Mouse (Mus musculus) lung, postnatal 25 days (tissue): ENCODE measurements around the gene Kdelr2.
A peak's percentile ranks its signal among the peaks of the same experiment; 100 is the strongest.
"Not testable (repeated sequence)": the region's sequence is repeated elsewhere in the genome, so short reads cannot be mapped to it uniquely, and the experiment has no call there.

Experiments
- DNase-seq: peaks from one replicate; pipeline ENCODE4 v3.0.0; 2022; ENCODE audit warnings: low spot score

Kdelr2 gene

GRCm38 (mm10) chr5:143403221-143404147, at the start of gene Kdelr2:
Kdelr2 (plus strand) TSS chr5:143403838.
- peak; percentile 91 for DNase-seq

DNA sequence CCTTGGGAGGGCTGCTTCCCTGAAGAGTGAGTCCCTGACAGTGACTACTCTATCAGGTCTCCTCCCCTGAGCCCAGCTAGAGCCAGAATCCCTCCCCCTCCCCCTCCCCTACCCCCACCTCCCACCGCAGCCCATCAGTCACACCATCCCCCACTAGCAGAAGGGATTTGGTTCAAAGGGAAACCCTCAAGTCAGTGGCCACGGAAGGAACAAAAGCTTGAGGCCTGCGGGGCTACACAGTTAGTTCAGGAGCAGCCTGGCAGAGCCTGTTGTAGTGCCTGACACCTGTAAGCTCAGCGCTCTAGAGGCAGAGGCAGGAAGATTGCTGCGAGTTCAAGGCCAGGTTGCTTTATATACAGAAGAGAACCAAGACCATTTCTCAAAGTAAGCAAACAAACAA, 47.6 kb upstream of the Kdelr2 start:
- no peak for DNase-seq

GRCm38 (mm10) chr5:143356686-143357388, 46.8 kb upstream of the Kdelr2 start, which contains the start of gene Grid2ip:
Grid2ip (plus strand) TSS chr5:143357338.
- DNase-seq: no peak

DNA sequence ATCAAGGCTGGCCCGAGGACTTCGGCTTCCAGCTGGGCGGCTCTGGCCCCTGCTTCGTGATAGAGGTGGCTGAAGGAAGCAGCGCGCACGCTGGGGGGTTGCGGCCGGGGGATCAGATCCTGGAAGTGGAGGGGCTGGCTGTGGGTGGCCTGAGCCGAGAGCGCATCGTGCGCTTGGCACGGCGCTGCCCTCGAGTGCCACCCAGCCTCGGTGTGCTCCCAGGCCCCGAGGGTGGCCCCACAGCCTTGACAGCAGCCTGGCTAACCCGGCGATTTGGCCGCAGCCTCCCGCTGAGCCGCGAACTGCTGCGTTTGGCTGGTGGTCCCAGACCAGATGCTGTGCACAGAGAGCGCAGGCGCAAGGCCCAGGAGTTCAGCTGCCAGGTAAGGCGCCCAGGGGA, 46.1 kb upstream of the Kdelr2 start:
- no peak for DNase-seq

GRCm38 (mm10) chr5:143359263-143359662, 44.4 kb upstream of the Kdelr2 start:
- no peak for DNase-seq

GRCm38 (mm10) chr5:143360000-143360399, 43.6 kb upstream of the Kdelr2 start:
- no peak for DNase-seq

GRCm38 (mm10) chr5:143361428-143361827, 42.2 kb upstream of the Kdelr2 start:
- DNase-seq: no peak

- no peak for DNase-seq
Observed at GRCm38 (mm10) chr5:143363678-143364615, 39.7 kb upstream of the Kdelr2 start.

- no peak for DNase-seq
Observed at GRCm38 (mm10) chr5:143367931-143368330, 35.7 kb upstream of the Kdelr2 start.

DNA sequence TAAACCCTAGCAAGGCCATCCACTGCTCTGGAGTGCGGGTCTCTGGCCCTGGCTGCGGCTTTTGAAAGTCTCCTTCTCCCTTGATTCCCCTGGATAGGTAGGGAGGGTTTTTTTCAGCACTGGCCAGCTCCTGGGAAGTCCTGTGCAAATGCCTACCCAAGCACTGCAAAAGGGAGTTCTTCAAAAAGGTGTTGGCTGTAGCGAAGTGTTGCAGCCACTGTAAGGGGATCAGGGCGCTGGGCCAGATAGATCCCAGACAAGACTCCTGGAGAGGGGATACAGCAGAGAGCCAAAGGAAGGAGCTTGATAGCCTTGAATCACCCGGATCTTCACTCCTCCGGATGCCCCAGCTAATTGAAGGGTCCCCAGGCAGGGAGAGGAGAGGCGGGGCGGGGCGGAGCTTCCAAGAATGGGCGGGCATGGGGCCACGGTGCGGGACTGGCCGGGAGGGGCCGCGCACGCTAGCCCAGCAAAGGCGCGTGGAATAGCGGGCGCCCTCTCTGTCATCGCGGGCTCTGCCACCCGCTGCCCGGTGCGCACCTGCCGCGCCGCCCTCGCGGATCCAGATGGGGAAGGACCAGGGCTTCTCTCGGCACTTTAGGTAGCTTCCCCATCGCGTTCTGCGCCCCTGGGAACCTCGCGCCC, 33.9 kb upstream of the Kdelr2 start:
- no peak for DNase-seq

DNA sequence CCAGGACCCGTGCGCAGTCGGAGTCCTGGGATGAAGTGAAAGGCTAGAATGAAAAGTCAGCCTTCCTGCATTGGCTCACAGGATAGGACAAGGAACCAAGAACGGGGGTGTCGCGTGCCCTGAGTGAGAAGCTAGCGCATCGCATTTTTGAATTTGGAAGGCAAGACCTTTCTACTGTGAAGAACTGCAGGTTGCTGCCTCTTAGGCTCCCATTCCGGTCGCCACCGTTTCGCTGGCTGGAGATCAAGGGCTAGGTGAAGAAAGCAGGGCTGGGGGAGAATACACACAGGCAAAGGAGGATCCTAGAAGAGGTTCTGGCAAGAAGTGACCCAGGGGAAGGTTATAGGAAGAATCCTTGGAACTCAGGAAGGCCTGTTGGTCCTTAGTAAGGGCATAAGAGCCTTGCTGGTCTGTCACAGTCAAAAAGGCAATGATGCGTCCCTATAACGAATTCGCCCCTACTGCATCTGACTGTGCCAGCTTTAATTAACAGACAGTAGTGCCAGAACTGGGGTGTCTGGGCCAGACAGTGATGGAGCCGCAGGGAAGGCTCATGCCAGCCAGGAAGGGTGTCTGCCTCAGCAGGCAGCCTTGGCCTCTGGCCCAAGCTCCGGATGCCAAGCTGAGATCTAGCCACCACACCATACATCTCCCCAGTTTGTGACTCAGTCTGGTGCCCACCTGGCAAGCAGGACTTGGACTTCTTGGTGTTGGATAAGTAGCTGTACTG, 33.1 kb upstream of the Kdelr2 start:
- DNase-seq: no peak

DNA sequence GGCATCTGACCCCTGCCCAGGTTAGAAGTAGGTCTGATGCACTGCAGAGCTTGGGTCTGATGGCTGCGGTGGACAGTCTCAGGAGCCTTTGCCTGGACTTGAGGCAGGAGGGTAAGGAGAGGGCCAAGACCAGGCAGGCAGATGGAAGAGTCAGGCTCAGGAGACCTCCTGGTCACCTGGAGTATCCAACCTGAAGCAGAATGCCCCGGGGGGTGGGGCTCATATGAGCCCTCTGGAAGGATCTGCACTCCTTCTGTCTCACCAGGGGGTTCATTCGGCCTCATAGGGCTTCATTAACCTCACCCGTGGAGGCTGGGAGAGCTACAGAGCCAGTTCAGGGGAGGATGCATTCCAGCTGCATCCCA, 32.5 kb upstream of the Kdelr2 start:
- DNase-seq: no peak

DNA sequence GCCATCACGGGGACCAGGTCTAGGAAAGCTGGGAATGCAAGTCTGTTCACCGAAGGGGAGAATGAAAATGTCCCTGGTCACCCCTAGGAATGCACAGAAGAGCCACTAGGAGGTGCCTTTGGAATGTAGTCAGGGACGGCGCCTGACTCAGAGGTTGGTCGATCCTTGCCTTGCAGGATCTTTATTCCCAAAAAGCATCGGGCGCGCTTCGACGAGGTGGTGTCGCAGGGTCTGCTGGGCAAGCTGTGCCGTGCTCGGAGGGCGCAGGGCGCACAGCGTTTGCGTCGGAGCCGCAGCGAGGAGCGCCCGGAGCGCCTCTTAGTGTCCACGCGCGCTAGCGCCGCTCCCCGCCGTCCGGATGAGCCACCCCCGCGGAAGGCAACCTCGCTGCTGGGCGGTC, 30.8 kb upstream of the Kdelr2 start:
- no peak for DNase-seq

- DNase-seq: peak; percentile 48
Observed at GRCm38 (mm10) chr5:143375242-143375641, 28.4 kb upstream of the Kdelr2 start.

GRCm38 (mm10) chr5:143376156-143376555, 27.5 kb upstream of the Kdelr2 start:
- no peak for DNase-seq

- DNase-seq: no peak
Observed at GRCm38 (mm10) chr5:143386797-143387621, 16.6 kb upstream of the Kdelr2 start.

GRCm38 (mm10) chr5:143394184-143394583, 9.5 kb upstream of the Kdelr2 start:
- no peak for DNase-seq

- DNase-seq: not testable (repeated sequence)
Observed at GRCm38 (mm10) chr5:143394966-143395365, 8.7 kb upstream of the Kdelr2 start.

DNA sequence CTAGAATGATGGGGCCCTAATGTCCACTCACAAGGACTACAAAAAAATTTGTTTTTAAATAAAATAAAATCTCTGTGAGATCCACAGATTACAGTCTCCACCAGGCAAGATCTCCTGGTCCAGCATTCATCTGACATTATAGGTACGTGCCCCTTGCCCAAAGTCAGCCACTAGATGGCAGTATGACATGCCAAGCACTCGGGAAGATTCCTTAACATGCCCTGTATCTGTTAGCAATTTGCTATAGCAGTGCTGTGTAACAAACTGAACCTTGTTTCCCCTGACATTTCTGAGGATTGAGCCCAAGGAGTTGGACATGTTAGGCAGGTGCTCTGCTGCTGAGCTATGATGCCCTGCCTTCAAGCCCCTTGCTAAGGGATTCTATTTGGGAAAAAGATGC, 8.0 kb upstream of the Kdelr2 start:
- no peak for DNase-seq

DNA sequence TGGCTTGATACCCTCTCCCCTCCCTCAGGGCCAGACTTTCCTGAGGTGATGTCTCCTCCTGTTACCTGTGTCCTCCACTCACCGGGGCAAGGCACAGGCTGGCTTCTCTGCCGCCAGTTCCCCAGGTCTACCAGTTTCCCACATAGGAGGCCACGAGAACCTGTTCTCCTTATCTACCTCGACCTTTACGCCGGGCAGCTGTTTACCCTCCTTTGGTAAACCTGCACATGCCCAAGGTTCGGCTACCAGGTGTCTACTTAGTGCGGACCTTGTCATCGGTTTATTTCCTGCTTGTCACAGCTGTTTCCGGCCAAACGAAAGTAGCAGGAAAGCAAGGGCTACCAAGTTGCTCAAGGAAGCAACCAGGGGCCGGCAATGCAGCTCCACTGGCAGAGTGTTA, 3.1 kb upstream of the Kdelr2 start:
- DNase-seq: no peak
